Mouse (Mus musculus): ENCODE measurements around the gene D17H6S53E.

D17H6S53E gene

GRCm38 (mm10) chr17:35131500-35132173 is 5.5 kb downstream of the D17H6S53E start, which contains the start of gene Apom:
Apom (minus strand) TSS chr17:35132050.
- no peak for DNase-seq (ENCODE audit: low read depth, low spot score)

GRCm38 (mm10) chr17:35132174-35132560 is 6.0 kb downstream of the D17H6S53E start:
- DNase-seq (ENCODE audit: low read depth, low spot score): no peak

- no peak for DNase-seq (ENCODE audit: low read depth, low spot score)
Measured at GRCm38 (mm10) chr17:35133517-35133916, 7.3 kb downstream of the D17H6S53E start.

- DNase-seq (ENCODE audit: low read depth, low spot score): peak; percentile 98
Measured at GRCm38 (mm10) chr17:35134801-35135590, 8.8 kb downstream of the D17H6S53E start, which contains the start of gene Bag6. Bag6 (plus strand) TSS chr17:35135178.

- no peak for DNase-seq (ENCODE audit: low read depth, low spot score)
Measured at GRCm38 (mm10) chr17:35135591-35136320, 9.6 kb downstream of the D17H6S53E start.

GRCm38 (mm10) chr17:35139269-35139668 is 13.1 kb downstream of the D17H6S53E start:
- no peak for DNase-seq (ENCODE audit: low read depth, low spot score)

GRCm38 (mm10) chr17:35140490-35140996 is 14.4 kb downstream of the D17H6S53E start:
- no peak for DNase-seq (ENCODE audit: low read depth, low spot score)

GRCm38 (mm10) chr17:35141971-35142370 is 15.8 kb downstream of the D17H6S53E start:
- no peak for DNase-seq (ENCODE audit: low read depth, low spot score)

GRCm38 (mm10) chr17:35146139-35146538 is 20.0 kb downstream of the D17H6S53E start:
- no peak for DNase-seq (ENCODE audit: low read depth, low spot score)

- DNase-seq (ENCODE audit: low read depth, low spot score): no peak
Measured at GRCm38 (mm10) chr17:35147348-35147747, 21.2 kb downstream of the D17H6S53E start.

GRCm38 (mm10) chr17:35147922-35148639 is 21.9 kb downstream of the D17H6S53E start:
- no peak for DNase-seq (ENCODE audit: low read depth, low spot score)

- no peak for DNase-seq (ENCODE audit: low read depth, low spot score)
Measured at GRCm38 (mm10) chr17:35152121-35152520, 25.9 kb downstream of the D17H6S53E start.

- no peak for DNase-seq (ENCODE audit: low read depth, low spot score)
Measured at GRCm38 (mm10) chr17:35153077-35153476, 26.9 kb downstream of the D17H6S53E start.

GRCm38 (mm10) chr17:35153931-35154330 is 27.8 kb downstream of the D17H6S53E start:
- DNase-seq (ENCODE audit: low read depth, low spot score): no peak

GRCm38 (mm10) chr17:35154616-35155015 is 28.4 kb downstream of the D17H6S53E start:
- no peak for DNase-seq (ENCODE audit: low read depth, low spot score)

- DNase-seq (ENCODE audit: low read depth, low spot score): no peak
Measured at GRCm38 (mm10) chr17:35155451-35155850, 29.3 kb downstream of the D17H6S53E start.

- DNase-seq (ENCODE audit: low read depth, low spot score): no peak
Measured at GRCm38 (mm10) chr17:35156461-35157200, 30.5 kb downstream of the D17H6S53E start.

GRCm38 (mm10) chr17:35157254-35157653 is 31.1 kb downstream of the D17H6S53E start:
- no peak for DNase-seq (ENCODE audit: low read depth, low spot score)

GRCm38 (mm10) chr17:35157661-35158175 is 31.5 kb downstream of the D17H6S53E start:
- no peak for DNase-seq (ENCODE audit: low read depth, low spot score)

- no peak for DNase-seq (ENCODE audit: low read depth, low spot score)
Measured at GRCm38 (mm10) chr17:35158850-35159593, 32.8 kb downstream of the D17H6S53E start.

All from A20 (cell line).